Mouse (Mus musculus): ENCODE results near the gene Lias.
A peak's percentile ranks its signal among the peaks of the same experiment; 100 is the strongest.

The Lias gene

GRCm38 (mm10) chr5:65428321-65428720 lies 37.0 kb downstream of the Lias start:
- no peak for DNase-seq

GRCm38 (mm10) chr5:65429441-65429840 lies 38.1 kb downstream of the Lias start:
- DNase-seq, result no peak

GRCm38 (mm10) chr5:65434471-65435362 lies 43.4 kb downstream of the Lias start:
- DNase-seq, result peak; percentile 13

- no peak for DNase-seq
Measured at GRCm38 (mm10) chr5:65435363-65435805, 44.1 kb downstream of the Lias start.

- DNase-seq, result peak; percentile 92
Measured at GRCm38 (mm10) chr5:65435806-65436561, 44.7 kb downstream of the Lias start, which contains the start of gene Ugdh. Gene Ugdh, minus strand, starts transcription at chr5:65435949.

- DNase-seq, result no peak
Measured at GRCm38 (mm10) chr5:65438041-65438440, 46.7 kb downstream of the Lias start.

- no peak for DNase-seq
Measured at GRCm38 (mm10) chr5:65444981-65445380, 53.7 kb downstream of the Lias start.

- DNase-seq, result no peak
Measured at GRCm38 (mm10) chr5:65446756-65447155, 55.5 kb downstream of the Lias start.

- DNase-seq, result no peak
Measured at GRCm38 (mm10) chr5:65447826-65448225, 56.5 kb downstream of the Lias start.

GRCm38 (mm10) chr5:65448941-65449340 lies 57.6 kb downstream of the Lias start:
- no peak for DNase-seq

GRCm38 (mm10) chr5:65454771-65455170 lies 63.5 kb downstream of the Lias start:
- DNase-seq, result no peak

- no peak for DNase-seq
Measured at GRCm38 (mm10) chr5:65457086-65457827, 66.0 kb downstream of the Lias start.

- DNase-seq, result no peak
Measured at GRCm38 (mm10) chr5:65457846-65458245, 66.5 kb downstream of the Lias start.

- DNase-seq, result no peak
Measured at GRCm38 (mm10) chr5:65459454-65459853, 68.2 kb downstream of the Lias start.

Measured in right cerebral cortex, postnatal 4 days (tissue).